Mouse (Mus musculus): ENCODE data around the gene Gm21885. TPM values are rescaled to one million over a fixed set of nuclear protein-coding genes. Genes with fewer than 3 reads are reported as not detected.

Gm21885 gene
- polyA plus RNA-seq, 1 experiment from 2014 or later, result not detected

DNA sequence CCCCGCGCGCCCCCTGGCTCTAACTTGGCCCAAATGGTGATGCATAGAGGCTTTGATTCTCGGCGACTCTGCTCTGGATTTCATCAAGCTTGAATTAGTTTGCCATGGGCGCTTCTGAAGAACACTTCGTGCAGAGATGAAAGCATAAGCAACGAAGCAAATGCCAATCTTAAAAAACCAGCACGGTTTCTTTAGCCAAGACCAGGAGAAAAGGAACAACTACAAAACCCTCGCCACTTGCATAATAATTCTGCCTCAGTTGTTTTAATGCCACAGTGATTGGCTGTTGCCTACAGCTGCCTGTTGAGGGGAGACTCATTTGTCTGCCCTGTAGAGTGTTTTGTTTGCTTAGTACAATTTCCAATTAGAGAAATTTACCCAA, 47.0 kb downstream of the Gm21885 start:
- no peak for DNase-seq (ENCODE audit: low spot score)
- peak overlapping the region; percentile 83 for H3K4me3 ChIP-seq
- H3K27me3 ChIP-seq (ENCODE audit: insufficient read depth, poor library complexity, severe bottlenecking), result no peaks in the 10 kb centered on the region
- WGBS, result 2% methylated on average over 10 of the region's 10 CpGs
- no peaks in the 10 kb centered on the region for H3K36me3 ChIP-seq
- H3K4me1 ChIP-seq (replicated peaks), result peaks cover 46% of the 10 kb centered on the region
- H3K9me3 ChIP-seq, result no peaks in the 10 kb centered on the region
- H3K27ac ChIP-seq, result peak overlapping the region; percentile 98

DNA sequence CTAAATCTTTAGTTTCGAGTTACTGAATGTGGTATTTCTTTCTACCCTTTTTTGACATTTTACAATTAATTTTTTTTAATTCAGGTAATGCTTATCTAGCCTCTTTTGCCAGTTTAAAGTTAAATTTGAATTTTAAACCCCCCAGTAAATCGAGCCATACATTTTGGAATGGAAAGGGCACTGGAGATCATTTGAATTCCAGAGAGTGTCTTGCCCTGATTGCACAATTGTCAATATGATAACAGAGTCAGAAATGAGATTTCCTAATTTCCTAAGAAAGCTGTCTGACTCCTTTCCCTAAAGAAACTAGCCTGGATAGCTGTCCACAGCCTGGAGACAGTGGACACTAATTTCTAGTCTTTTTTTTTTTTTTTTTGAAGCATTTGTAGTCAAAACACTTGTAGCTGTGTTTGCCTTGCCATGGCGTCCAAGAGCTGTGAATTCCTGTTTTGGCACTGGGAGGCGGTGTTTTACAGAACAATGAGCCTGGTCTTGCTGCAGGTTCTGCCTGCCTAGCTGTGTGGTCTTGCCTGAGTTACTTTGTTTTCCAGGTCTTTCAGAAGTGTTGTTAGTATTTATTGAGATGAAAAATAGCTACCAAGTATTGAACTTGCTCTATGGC, 47.7 kb downstream of the Gm21885 start:
- no peak overlapping the region for H3K27ac ChIP-seq
- WGBS, result 51% methylated on average over 4 of the region's 4 CpGs
- peaks cover 46% of the 10 kb centered on the region for H3K4me1 ChIP-seq (replicated peaks)
- peak; percentile 53 for DNase-seq (ENCODE audit: low spot score)
- H3K4me3 ChIP-seq, result no peak overlapping the region
- no peaks in the 10 kb centered on the region for H3K9me3 ChIP-seq
- peaks cover 5% of the 10 kb centered on the region for H3K36me3 ChIP-seq
- no peaks in the 10 kb centered on the region for H3K27me3 ChIP-seq (ENCODE audit: insufficient read depth, poor library complexity, severe bottlenecking)

DNA sequence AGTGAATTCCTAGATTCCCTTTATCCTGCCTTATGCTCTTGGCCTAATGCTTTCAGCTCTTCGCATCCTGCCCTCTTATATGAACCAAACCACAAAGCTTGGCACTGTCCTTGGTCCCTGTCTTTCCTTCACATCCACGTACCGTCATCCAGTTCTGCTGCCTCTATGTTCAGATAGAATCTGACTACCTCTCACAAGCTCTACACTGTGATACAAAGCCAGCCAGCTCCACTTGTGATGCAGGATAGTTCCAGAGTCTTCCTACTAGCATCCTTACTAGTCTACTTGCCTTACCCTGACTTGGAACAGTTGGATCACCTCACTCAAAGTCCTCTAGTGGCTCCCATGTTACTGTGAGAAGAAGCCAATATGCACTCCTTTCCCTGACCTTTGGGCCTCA, 48.5 kb downstream of the Gm21885 start:
- Histone ChIP-seq H3K4me3 (no peak overlapping the region), H3K27me3 (ENCODE audit: insufficient read depth, poor library complexity, severe bottlenecking) (no peaks in the 10 kb centered on the region), H3K4me1 (replicated peaks) (peaks cover 46% of the 10 kb centered on the region), H3K9me3 (no peaks in the 10 kb centered on the region), H3K27ac (no peak overlapping the region), H3K36me3 (peaks cover 13% of the 10 kb centered on the region)
- WGBS, result 96% methylated on average over 3 of the region's 3 CpGs
- DNase-seq (ENCODE audit: low spot score), result no peak

DNA sequence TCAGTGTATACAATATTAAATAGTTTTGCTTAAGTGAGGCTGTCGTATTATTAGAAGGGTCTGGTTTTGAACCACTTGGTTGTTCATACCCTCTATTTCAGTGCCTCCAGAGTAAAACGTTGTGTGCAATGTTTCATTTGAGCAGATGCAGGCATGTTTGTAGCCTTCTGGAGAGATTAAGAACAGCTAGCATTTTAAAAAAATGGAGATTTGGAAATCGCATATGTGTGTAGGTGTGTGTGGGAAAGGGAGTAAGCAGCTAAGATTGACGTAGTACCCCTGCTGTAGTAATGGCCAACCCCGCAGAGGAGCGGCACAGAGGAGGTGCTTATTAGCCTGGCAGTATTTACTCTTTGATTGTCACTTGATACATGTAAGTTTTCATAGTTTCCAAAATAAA, 51.1 kb downstream of the Gm21885 start:
- Histone ChIP-seq H3K4me1 (replicated peaks) (peaks cover 36% of the 10 kb centered on the region), H3K27me3 (ENCODE audit: insufficient read depth, poor library complexity, severe bottlenecking) (no peaks in the 10 kb centered on the region), H3K36me3 (peaks cover 31% of the 10 kb centered on the region), H3K27ac (no peak overlapping the region), H3K9me3 (no peaks in the 10 kb centered on the region), H3K4me3 (no peak overlapping the region)
- DNase-seq (ENCODE audit: low spot score), result no peak
- WGBS, result 95% methylated on average over 6 of the region's 6 CpGs

DNA sequence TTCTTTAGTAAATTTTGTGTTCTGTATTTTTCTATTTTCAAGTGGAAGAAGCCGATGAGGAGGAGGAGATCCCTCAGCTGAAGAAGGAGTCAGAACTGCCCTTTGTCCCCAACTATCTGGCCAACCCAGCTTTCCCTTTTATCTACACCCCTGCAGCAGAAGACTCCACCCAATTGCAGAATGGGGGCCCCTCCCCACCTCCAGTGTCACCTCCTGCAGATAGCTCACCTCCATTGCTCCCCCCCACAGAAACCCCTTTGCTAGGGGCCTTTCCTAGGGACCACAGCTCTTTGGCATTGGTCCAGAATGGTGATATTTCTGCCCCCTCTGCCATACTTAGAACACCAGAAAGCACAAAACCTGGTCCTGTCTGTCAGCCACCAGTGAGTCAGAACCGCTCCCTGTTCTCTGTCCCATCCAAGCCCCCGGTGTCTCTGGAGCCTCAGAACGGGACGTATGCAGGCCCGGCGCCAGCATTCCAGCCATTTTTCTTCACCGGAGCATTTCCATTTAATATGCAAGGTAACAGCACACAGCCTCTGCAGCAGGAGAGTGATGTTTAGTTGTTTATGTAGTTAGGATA, 52.8 kb downstream of the Gm21885 start:
- H3K27ac ChIP-seq, result no peak overlapping the region; the same call in 1 of the 2 replicates
- DNase-seq (ENCODE audit: low spot score), result no peak
- 95% methylated on average over 8 of the region's 8 CpGs for WGBS

More for the DNA sequence above, 52.8 kb downstream of the Gm21885 start:
- no peak overlapping the region for H3K4me3 ChIP-seq
- H3K4me1 ChIP-seq (replicated peaks), result peaks cover 23% of the 10 kb centered on the region
- peaks cover 48% of the 10 kb centered on the region for H3K36me3 ChIP-seq
- no peaks in the 10 kb centered on the region for H3K27me3 ChIP-seq (ENCODE audit: insufficient read depth, poor library complexity, severe bottlenecking)
- no peaks in the 10 kb centered on the region for H3K9me3 ChIP-seq

Other genes starting within 250 kb of the Gm21885 start
- 22.3 and 31.1 TPM in 2 replicates for gene Tob1, start 70.4 kb upstream of the Gm21885 start, polyA plus RNA-seq (2016; fragmentation: Nextera tagmentation; extraction: Ambion mirVana)
- 0.61 and 2.0 TPM in 2 replicates for gene Wfikkn2, start 35.9 kb upstream of the Gm21885 start, polyA plus RNA-seq (2016; fragmentation: Nextera tagmentation; extraction: Ambion mirVana)
- gene Luc7l3, start 40.1 kb downstream of the Gm21885 start, polyA plus RNA-seq (2016; fragmentation: Nextera tagmentation; extraction: Ambion mirVana), result 72.3 and 103 TPM in 2 replicates
- 11.7 and 12.5 TPM in 2 replicates for gene Ankrd40, start 46.1 kb downstream of the Gm21885 start, polyA plus RNA-seq (2016; fragmentation: Nextera tagmentation; extraction: Ambion mirVana)
- 0.46 and 0.48 TPM in 2 replicates for gene Abcc3, start 111.1 kb downstream of the Gm21885 start, polyA plus RNA-seq (2016; fragmentation: Nextera tagmentation; extraction: Ambion mirVana)
- 5.3 and 7.7 TPM in 2 replicates for gene Cacna1g, start 192.3 kb downstream of the Gm21885 start, polyA plus RNA-seq (2016; fragmentation: Nextera tagmentation; extraction: Ambion mirVana)
- gene Spata20, start 204.3 kb downstream of the Gm21885 start, polyA plus RNA-seq (2016; fragmentation: Nextera tagmentation; extraction: Ambion mirVana), result 0.05 TPM in 1 of 2 replicates, not detected in the other
- gene Epn3, start 218.1 kb downstream of the Gm21885 start, polyA plus RNA-seq (2016; fragmentation: Nextera tagmentation; extraction: Ambion mirVana), result 1.7 and 1.9 TPM in 2 replicates
- 3.9 and 4.6 TPM in 2 replicates for gene Mycbpap, start 239.9 kb downstream of the Gm21885 start, polyA plus RNA-seq (2016; fragmentation: Nextera tagmentation; extraction: Ambion mirVana)